Mouse (Mus musculus) ES-Bruce4 (cell line): Measurements from ENCODE around the gene Cep78.
"Not testable (repeated sequence)": the region's sequence is repeated elsewhere in the genome, so short reads cannot be mapped to it uniquely, and the experiment has no call there.

Source experiments
- CTCF ChIP-seq: IDR thresholded peaks from one replicate; pipeline ENCODE4 v1.8.1; 2011; ENCODE audit warnings: low read depth, low read length
- EP300 ChIP-seq: IDR thresholded peaks from 2 replicates; pipeline ENCODE4 v1.6.1; 2011; ENCODE audit warnings: low read depth, low read length; ENCODE audit not compliant: insufficient read depth
- POLR2A ChIP-seq: IDR thresholded peaks from one replicate; pipeline ENCODE4 v1.8.1; 2011; ENCODE audit warnings: low read length; ENCODE audit not compliant: insufficient read depth

DNA sequence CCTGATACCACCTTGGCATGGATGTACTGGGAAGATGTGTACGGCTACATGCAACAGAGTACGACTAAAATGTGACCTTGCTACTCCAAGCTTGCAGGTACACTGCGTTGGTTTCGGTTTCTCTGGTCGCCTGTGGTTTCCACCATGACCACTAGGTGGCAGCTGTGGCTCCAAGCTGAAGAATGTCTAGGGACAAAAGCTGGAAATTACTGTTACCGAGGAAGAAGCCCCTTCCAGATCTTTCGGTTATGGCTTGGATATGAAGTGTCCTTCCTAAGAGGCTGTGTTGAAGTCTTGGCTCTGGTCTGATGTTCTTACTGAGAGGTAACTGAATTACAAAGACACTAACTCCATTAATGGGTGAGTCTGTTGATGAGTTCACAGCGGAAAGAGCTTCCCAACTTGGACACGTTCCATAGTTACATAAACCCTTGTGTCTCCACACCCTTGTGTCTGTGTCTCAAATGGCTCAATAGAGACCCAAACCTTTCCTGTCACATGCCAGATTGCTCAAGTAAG lies 44.5 kb upstream of the Cep78 start:
- TF ChIP-seq CTCF, EP300, POLR2A: not testable (repeated sequence)
